Mouse (Mus musculus) G1E (cell line): ENCODE results near the gene Mns1. TPM values are rescaled to one million over a fixed set of nuclear protein-coding genes. Genes with fewer than 3 reads are reported as not detected.

Experiments used
- ATAC-seq: 2 replicates; pipeline ENCODE4 v1.8.0; 2016; ENCODE audit warnings: mild to moderate bottlenecking; ENCODE audit not compliant: insufficient number of reproducible peaks, poor library complexity, low FRiP score, severe bottlenecking; ENCODE audit errors: extremely low read depth
- DNase-seq: peaks from one replicate; pipeline ENCODE4 v3.0.0; 2012; ENCODE audit warnings: low spot score
- H3K27me3 ChIP-seq: 2 replicates; pipeline ENCODE4 v1.6.1; 2012; ENCODE audit warnings: mild to moderate bottlenecking, low read length, inconsistent platforms; ENCODE audit not compliant: insufficient read depth
- H3K36me3 ChIP-seq: replicated peaks from 2 replicates; pipeline ENCODE3; 2012; ENCODE audit warnings: mild to moderate bottlenecking, inconsistent platforms
- H3K4me1 ChIP-seq: 2 replicates; pipeline ENCODE4 v1.6.1; 2012; ENCODE audit warnings: low read depth, low read length, inconsistent platforms, mixed read lengths; ENCODE audit not compliant: insufficient read depth
- H3K4me3 ChIP-seq: 2 replicates; pipeline ENCODE4 v1.5.1; 2012; ENCODE audit warnings: low read depth, mild to moderate bottlenecking, inconsistent platforms, low read length, moderate library complexity, mixed read lengths
- H3K9me3 ChIP-seq: replicated peaks from 2 replicates; pipeline ENCODE4 v1.6.1; 2012; ENCODE audit warnings: inconsistent platforms
- CTCF ChIP-seq: IDR thresholded peaks from 2 replicates; pipeline ENCODE4 v1.5.1; 2012; ENCODE audit warnings: low read depth, low read length, inconsistent platforms, mixed read lengths
- GATA1 ChIP-seq: IDR thresholded peaks from 2 replicates; pipeline ENCODE4 v1.6.1; 2012; ENCODE audit warnings: borderline replicate concordance, low read length, inconsistent platforms, mixed read lengths
- GATA2 ChIP-seq: IDR thresholded peaks from 2 replicates; pipeline ENCODE4 v1.6.1; 2012; ENCODE audit warnings: low read depth, low read length, inconsistent platforms, borderline replicate concordance
- POLR2AphosphoS5 ChIP-seq: IDR thresholded peaks from 2 replicates; pipeline ENCODE4 v1.6.1; 2012; ENCODE audit warnings: low read depth, low read length, inconsistent platforms; ENCODE audit not compliant: insufficient replicate concordance
- TAL1 ChIP-seq: conservative IDR thresholded peaks from 2 replicates; pipeline ENCODE4 v1.6.1; 2012; ENCODE audit warnings: low read depth, low read length, inconsistent platforms, mixed read lengths
- polyA plus RNA-seq: library from polyadenylated mRNA; stranded (reverse); fragments of >175 nt; gene quantifications from 2 replicates; pipeline ENCODE4 v1.2.3, GENCODE M21; 2012
- total RNA-seq, 2 experiments: library from RNA; stranded (forward) in 1 of 2; stranded (reverse) in 1 of 2; fragments of 200-1000 nt in 1 of 2; fragments of >200 nt in 1 of 2; fragmentation: Nextera tagmentation in 1 of 2; gene quantifications; 2 replicates each; pipeline ENCODE4 v1.2.3; 2014 to 2017

Gene Mns1
- total and polyA plus RNA-seq, 3 experiments, result 33.2 to 357 (median 138) TPM

DNA sequence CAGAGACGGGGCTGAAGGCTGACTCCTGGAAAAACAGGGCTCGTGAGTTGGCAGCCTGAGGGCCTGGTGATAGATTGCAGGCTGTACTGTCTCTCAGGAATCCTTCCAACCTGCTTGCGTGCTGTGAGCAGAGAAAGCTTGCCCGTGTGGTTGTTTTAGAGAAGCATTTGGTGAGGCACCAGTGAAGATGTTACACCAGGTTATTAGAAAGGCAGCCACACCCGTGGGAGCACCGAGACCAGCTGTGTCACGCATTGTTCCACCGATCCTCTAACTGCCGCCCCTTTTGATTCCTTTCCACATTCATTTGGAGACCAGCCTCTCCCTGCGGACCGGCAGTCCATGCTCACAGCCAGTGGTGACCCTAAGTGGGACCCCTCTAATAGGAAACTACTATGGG is 15.5 kb upstream of the Mns1 start:
- H3K4me1 ChIP-seq, result peaks cover 31% of the 10 kb centered on the region
- H3K9me3 ChIP-seq, result no peaks in the 10 kb centered on the region
- no peaks in the 10 kb centered on the region for H3K36me3 ChIP-seq
- TF ChIP-seq TAL1 (no peak), GATA1 (no peak), GATA2 (no peak), POLR2AphosphoS5 (no peak), CTCF (no peak)
- ATAC-seq (no peak), DNase-seq (no peak)
- H3K4me3 ChIP-seq, result no peak overlapping the region
- H3K27me3 ChIP-seq, result no peaks in the 10 kb centered on the region

DNA sequence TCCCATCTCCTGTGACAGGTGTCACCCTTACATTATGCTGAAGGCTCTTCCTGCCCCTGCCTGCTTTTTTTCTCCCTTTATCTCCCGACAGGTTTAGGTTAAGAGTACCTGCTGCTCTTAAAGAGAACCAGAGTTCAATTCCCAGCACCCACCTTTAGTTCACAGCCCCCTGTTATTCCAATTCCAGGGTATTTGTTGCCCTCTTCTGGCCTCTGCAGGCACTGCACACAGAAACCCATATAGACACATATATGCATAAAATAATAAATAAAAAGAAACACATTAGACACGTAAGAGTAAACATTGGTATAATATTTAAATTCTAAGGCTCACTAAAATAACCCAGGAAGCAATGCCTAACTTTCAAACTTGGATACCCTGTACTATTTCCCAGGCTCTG is 15.1 kb upstream of the Mns1 start:
- ATAC-seq (no peak), DNase-seq (no peak)
- no peaks in the 10 kb centered on the region for H3K36me3 ChIP-seq
- peaks cover 4% of the 10 kb centered on the region; the same call in 1 of the 2 replicates for H3K27me3 ChIP-seq
- H3K4me3 ChIP-seq, result no peak overlapping the region
- TF ChIP-seq GATA2, result no peak
- no peak for TF ChIP-seq GATA1
- TF ChIP-seq TAL1, result no peak
- peaks cover 35% of the 10 kb centered on the region for H3K4me1 ChIP-seq
- H3K9me3 ChIP-seq, result no peaks in the 10 kb centered on the region

DNA sequence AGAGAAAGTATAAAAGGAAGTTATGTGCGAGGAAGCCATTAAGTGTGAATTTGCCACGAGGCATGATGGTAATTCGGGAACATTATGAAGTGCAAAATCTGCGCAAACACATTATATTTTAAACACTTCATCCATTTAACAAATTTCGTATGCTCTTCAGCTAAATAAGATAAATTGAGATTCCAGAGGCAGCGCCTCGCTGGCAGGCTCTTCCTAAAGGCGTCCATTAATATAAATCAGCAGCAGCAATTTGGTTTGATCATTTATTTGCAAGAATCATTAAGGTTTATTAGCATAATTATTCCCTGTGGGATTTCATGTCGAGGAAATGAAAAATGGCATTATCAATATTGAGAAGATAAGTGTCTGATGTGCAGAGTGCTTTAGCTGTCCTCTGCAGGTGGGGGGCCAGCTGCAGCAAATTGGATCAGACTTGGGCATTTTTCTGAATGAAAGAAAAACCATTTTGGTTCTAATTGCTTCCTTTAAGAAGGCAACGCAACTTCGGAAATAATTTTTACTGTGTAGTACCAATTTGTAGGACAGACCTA is 12.4 kb upstream of the Mns1 start:
- DNase-seq, result no peak
- H3K9me3 ChIP-seq, result no peaks in the 10 kb centered on the region
- H3K36me3 ChIP-seq, result no peaks in the 10 kb centered on the region
- TF ChIP-seq CTCF, result no peak
- TF ChIP-seq GATA1, result no peak
- TF ChIP-seq GATA2, result no peak
- no peak for TF ChIP-seq POLR2AphosphoS5
- peaks cover 28% of the 10 kb centered on the region for H3K4me1 ChIP-seq
- ATAC-seq, result no peak
- H3K27me3 ChIP-seq, result peaks cover 8% of the 10 kb centered on the region
- H3K4me3 ChIP-seq, result no peak overlapping the region

DNA sequence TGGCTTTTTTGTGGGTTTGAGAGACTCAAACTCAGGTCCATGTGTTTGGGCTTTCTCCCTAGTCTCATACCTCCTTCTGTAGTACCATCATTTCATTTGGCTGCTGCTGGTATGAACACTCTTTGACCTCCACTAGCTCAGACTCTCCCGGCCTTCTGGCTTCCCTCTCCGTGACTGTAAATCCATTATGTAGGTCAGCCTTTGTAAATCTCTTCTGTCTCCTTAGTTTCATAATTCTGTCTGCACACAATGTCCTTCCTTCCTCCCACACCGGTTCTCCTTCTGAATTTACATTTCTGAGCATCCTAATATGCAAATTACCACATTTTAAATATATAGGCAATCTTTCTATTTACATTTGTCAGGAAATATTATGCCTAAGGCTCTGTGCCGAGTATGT is 9.9 kb upstream of the Mns1 start:
- no peak overlapping the region for H3K4me3 ChIP-seq
- peaks cover 8% of the 10 kb centered on the region for H3K27me3 ChIP-seq
- DNase-seq (no peak), ATAC-seq (no peak)
- TF ChIP-seq TAL1 (no peak), GATA2 (no peak), CTCF (no peak), GATA1 (no peak), POLR2AphosphoS5 (no peak)
- no peaks in the 10 kb centered on the region for H3K36me3 ChIP-seq
- H3K4me1 ChIP-seq, result peaks cover 16% of the 10 kb centered on the region
- no peaks in the 10 kb centered on the region for H3K9me3 ChIP-seq

DNA sequence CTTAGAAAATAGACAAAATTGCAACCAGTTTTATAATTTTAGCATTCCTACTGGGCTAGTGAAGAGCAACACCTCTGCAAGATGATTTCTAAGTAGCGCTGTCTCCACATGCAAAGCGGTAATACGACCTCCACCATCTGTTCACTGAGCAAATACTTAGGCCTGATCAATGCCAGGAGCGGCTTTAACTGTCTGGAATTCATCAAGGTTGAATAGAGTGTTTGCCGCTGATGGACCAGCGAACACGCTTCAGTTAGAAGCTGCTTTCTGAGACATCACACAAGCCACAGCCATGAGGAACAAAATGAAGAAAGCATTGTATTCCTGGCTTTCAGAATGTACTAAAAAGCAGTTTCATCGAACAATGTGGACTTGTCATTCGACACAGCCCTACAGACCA is 2.9 kb upstream of the Mns1 start:
- Histone ChIP-seq H3K4me3 (no peak overlapping the region), H3K36me3 (peaks cover 2% of the 10 kb centered on the region), H3K4me1 (peaks cover 44% of the 10 kb centered on the region), H3K27me3 (no peaks in the 10 kb centered on the region), H3K9me3 (no peaks in the 10 kb centered on the region)
- DNase-seq (no peak), ATAC-seq (no peak)
- no peak for TF ChIP-seq GATA2
- no peak for TF ChIP-seq CTCF
- TF ChIP-seq GATA1, result no peak
- TF ChIP-seq TAL1, result no peak
- TF ChIP-seq POLR2AphosphoS5, result no peak

DNA sequence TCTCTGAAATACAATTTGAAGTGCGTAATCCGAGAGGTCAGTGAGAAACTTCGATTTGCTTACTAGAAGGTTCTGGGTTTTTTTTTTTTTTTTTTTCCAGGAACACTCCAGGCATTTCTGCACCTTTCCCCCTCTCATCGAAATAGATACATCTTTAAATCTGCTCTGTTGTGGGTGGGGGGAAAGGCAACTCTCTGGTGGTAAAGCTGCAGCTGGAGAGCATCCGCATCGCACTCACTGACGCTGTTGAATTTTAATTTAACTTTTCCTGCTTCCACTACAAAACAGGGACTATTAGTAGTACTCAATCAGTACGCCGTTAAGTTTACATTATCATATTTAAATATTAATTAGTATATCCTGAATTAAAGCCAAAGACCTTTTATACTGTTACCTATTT is 938 bp downstream of the Mns1 start:
- Histone ChIP-seq H3K36me3 (peaks cover 18% of the 10 kb centered on the region), H3K27me3 (no peaks in the 10 kb centered on the region), H3K4me1 (peaks cover 64% of the 10 kb centered on the region), H3K9me3 (no peaks in the 10 kb centered on the region), H3K4me3 (peak overlapping the region; percentile 73)
- no peak for ATAC-seq
- no peak for TF ChIP-seq GATA1
- no peak for DNase-seq

DNA sequence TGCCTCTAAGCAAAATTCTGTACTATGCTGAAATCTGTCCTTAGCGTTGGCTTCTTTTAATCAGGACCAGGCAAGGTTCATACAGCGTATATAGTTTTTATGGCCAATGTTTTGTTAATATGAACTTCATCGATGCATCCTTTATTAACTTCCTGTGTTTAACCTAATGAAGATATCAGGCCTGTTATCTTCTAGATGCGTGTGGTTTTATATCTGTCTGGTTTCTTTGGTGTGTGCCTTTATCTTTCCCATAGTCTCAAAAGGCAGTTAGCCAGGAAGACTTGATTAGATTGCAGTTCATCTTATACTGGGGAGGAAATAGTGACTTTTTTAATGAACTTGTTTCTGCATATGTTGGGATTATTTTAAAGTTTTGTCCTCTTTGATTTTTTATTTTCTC is 2.5 kb downstream of the Mns1 start:
- no peak for DNase-seq
- Histone ChIP-seq H3K4me3 (peak overlapping the region; percentile 73), H3K36me3 (peaks cover 33% of the 10 kb centered on the region), H3K9me3 (no peaks in the 10 kb centered on the region), H3K4me1 (peaks cover 65% of the 10 kb centered on the region), H3K27me3 (no peaks in the 10 kb centered on the region)
- no peak for TF ChIP-seq CTCF
- no peak for TF ChIP-seq TAL1
- no peak for TF ChIP-seq GATA2
- TF ChIP-seq POLR2AphosphoS5, result no peak
- TF ChIP-seq GATA1, result no peak
- peak; percentile 16; the same call in 1 of the 2 replicates for ATAC-seq
